Mouse (Mus musculus) retina, postnatal 7 days (tissue): ENCODE data around the gene Helz2.

Experiments used
- DNase-seq: peaks from one replicate; pipeline ENCODE4 v3.0.0-alpha.2; 2012; ENCODE audit warnings: low read depth, low spot score

Gene Helz2

DNA sequence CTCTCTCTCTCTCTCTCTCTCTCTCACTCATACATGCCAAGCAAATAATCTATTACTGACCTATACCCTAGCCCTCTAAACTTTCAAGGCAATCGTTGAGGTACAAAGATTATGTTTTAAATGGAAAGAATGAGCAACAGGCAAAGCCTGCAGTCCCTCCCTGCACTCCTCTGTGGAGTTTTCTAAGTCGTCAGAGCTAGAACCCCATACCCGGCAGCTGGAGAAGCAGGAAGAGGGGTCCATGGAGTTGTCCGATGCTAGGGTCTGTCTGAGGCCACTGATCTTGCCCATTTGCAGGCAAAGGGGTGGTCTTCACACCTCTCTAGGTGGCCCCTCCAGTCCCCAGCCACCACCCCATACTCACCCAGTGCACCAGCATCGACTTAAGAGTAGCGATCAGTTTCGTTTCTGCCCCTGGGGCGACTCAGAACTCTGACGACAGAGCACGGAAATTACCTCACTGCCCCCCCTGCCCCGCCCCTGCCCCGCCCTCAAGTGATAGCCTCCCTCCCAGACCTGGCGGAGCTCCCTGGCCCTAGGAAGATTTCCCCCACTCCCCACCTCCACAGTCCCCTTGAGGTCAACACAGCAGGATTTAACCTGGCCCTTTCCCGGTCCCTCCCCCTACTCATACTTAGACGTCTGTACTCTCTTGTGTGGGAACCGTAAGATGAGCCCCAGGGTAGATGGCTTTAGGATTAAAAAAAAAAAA, at the start of gene Helz2:
TSS of gene Helz2 (minus strand) at position 426 of the 712 bp plus-strand sequence.
- no peak for DNase-seq

- DNase-seq, result no peak
These were observed 49.1 kb upstream of the Helz2 start for GRCm38 (mm10) chr2:181290937-181291336.

DNA sequence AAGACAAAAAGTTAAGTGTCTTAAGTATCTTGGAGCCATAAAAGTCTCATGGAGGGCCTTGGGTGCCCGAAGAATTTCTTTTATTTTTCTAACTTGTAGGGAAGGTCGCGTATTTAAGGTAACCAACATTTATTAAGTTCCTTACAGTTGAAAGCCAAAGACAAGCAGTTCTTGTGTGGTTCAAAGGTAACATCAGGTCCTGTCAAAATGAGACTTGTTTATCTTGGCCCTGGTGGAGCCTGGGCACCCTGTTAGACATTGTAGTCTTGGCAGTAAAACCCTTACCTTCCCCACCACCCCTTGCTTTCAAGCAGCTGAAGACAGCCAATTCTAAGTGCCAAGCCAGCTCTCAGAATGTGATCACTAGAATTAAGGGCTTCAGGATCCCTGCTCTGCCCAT, 46.9 kb upstream of the Helz2 start:
- DNase-seq, result no peak

DNA sequence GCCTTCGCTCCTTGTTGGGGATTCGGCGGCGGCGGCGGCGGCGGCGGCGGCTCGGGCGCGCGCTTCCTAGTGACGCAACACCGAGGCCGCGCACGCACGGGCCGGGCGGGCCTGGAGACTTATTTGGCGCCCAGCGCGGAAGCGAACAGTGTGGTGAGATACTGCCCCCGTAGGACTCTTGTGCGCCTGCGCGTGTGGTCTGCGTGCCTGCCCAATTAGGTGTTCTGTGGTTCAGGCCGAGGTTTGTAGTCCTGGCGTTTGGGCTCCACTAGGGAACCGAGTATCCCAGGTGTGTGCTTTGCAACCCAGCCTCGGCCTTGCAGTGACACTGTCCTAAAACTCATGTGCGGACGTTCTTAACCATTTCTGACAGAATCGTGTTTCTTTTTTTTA, 46.1 kb upstream of the Helz2 start, which contains the start of gene Gmeb2:
TSS of gene Gmeb2 (minus strand) at position 78 of the 393 bp plus-strand sequence.
- DNase-seq, result peak; percentile 90

DNA sequence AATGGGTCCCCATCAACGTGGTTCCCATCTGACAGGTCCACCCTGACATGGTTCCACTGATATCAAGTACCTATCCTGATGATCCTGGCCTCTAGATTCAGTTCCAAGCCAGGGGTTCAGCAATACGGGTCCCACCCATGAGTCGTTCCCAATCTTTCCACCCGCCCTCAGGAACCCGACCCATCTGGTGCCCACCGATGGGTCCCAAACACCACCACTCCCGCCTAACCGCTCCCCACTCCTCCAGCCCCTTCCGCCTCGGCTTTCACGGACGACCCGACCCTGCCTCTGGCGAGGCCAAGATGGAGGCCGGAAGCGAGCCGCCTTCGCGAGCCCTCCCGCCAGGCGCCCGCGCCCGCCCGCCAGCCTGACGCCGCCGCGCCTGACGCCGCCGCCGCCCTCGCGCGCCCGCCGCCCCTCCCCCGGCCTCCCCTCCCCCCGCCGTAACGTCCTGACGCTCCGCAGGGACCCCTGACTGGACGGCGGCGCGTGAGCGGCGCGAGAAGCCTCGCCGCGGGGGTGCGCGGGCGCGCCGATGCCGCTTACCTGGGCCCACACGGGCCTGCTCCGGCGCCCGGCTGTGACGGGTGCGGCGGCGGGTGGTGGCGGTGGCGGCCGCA, 45.6 kb upstream of the Helz2 start:
- DNase-seq, result peak; percentile 74

DNA sequence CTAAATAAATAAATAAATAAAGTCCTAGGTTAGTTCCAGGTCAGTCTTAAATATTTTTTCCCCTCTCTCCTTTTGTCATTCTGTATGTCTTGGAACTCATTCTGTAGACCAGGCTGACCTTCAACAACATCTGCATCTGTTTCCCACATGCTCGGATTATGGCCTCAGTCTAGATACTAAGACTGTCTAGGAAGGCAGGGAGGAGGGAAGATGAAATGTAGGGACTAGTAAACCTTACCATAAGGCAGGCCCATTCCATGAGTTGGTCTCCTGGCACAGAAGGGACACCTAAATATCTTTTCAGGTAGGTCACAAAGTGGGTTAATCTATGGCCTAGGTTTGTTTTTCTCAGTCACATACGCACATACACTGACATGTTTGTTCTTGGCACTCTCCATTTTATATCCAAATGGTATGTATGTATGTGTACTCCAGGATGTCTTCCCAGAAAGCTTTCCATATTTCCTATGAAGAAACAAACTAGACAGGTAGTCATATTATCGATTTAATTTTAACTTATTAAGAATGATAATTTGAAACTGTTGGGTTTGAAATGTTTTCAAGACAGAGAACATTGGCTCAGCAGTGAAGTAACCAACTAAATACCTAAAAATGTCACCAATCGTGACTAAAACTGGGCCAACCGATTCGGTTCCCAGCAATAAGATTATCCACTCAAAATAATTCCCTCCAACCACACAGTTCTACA, 45.0 kb upstream of the Helz2 start:
- DNase-seq, result no peak

DNA sequence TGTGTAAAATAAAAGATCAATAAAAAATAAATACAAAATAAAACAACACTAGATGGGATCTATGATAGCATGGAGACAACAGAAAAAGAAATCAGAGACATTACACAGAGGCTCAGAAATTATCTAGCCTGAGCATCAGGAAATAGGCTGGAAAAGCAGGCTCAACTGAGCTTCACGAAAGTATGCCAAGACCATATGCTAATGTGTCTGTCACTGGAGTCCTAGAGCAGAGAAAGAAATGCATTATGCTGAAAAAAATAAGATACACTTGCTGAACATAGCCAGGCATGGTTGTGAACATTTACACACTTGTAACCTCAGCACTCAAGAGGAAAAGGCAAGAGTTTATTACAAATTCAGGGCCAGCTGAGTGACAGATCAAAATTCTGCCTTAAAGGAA, 38.1 kb upstream of the Helz2 start:
- no peak for DNase-seq

DNA sequence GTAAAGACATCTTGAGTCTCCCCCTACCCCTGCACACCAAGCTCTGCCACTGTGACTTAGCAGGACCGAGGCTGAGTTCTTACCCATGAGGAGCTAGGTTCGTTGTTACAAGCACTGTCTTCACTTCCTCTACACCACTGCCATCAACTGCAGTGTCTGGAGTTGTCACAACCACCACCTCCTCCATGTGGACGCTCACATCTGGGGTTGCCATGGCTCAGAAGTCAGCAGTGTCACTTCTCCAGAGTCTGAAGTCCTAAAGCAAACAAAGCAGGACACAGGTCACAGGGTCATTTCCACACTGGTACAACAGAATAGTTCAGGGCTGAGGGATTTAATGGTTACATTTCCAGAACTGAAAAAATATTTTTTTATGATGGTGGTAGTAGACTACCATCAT, 36.0 kb upstream of the Helz2 start:
- no peak for DNase-seq

DNA sequence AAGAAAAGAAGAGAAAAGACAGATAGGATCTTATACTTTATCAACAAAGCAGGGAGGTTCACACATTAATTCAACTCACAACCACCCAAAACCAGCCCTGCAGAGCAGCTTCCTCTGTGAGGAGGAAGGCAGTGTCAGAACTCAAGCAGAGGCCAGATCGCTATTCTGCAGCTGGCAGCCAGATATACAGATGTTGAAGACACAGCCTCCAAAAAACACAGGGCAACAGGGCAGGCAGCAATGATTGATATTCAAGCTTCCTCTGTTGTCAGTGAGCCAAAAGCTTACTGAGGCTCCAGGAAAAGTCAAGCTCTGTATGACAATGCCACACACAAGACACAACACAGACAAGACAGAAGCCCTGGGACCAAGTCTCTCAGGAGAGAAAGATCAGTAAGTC, 34.9 kb upstream of the Helz2 start:
- DNase-seq, result no peak

DNA sequence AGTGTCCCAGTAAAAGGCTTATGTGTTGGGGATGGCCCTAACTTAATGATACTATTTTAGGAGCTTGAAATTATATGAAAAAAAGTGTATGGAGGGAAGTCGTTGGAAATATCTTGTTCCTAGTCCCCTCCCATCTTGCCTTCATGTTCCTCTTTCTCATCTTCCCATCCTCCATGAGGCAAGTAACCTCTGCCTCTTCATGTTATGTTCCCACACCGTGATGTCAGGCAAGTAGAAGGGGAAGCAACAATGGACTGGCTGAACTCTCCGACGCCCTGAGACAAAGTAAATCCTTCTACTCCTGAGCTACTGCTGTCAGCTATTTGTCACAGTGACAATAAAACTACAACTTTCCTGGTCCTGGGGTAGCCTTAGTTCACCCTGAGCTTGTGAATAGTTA, 32.8 kb upstream of the Helz2 start:
- DNase-seq, result no peak

DNA sequence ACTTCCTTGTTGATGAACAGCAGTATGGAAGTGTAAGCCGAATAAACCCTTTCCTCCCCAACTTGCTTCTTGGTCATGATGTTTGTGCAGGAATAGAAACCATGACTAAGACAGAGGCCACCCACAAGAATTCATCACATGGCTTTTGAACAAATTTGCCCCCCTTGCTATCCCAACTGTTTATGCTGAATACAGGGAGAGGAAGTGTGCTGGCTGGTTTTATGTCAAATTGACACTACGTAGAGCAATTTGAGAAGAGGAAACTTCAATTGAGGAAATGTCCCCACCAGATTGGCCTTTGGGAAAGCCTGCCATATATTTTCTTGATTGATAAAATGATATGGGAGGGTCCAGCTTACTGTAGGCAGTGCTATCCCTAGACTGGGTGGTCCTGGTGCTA, 32.0 kb upstream of the Helz2 start:
- DNase-seq, result no peak

DNA sequence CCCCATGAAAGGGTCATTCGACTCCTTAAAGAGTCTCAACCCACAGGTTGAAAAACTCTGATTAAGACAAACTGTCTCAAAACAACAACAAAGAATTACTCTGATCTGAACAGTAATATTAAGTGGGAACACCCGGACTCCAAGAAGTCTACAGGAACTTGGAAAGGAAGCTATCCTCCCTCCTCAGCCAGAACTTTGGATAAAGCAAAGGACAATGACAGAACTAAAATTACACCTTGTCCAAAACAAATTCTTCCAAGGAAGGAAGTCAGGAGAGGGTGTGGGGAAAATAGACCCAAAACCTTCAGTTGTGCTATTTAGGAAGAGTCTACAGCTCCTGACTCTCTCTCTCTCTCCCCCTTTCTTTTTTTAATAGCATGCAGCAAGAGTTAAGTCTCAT, 30.3 kb upstream of the Helz2 start:
- DNase-seq, result no peak

DNA sequence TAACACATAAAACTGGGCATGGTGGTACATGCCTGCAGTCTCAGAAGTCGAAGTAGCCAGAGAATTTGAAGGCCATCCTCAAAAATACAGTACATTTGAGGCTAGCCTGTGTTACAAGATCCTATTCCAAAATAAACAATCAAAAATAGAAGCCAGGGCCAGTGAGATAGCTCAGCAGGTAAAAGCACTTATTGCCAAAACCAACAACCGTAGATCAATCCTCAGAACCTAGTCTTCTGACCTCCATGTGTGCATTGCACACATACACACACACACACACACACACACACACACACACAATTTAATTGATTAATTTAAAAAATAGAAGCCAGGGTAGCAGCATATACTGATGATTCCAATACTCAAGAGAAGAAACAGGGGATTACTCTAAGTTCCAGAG, 25.0 kb upstream of the Helz2 start:
- DNase-seq, result no peak

DNA sequence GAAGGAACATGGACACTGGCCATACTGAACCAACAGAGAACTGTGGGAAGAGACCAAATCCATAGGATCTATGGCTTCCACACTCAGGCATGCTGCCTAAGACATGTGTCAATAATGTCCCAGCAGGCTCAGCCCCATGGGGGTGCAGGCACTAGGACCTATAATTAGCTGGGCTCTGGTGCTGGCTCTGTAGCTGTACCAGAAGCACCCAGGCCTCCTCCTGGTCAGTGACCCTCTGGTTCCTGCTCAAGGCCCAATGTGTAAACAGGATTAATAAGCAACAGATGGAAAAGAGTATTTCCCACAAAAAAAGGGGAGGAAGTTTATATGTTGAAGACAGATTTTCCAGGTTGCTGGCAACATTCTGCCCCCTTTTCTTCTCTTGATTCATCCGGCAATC, 11.4 kb upstream of the Helz2 start:
- no peak for DNase-seq

DNA sequence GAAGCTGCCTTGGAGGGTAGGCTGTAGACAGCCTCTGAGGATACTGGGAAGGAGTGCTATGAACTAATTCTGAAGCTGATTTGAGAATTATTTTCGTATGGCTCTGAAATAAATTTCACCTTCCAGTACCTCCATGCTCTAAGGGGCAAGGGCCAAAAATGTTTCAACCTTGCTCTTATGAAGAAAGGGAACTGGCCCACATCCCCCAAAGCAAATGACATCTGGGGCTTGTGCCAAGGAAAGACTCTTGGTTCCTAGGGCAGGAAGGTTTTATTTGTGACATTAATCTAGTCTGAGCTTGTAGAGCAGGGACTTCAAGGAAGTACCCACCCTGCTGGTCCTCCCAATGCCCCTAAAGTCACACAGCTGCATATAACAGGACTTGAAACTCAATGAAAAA, 10.0 kb upstream of the Helz2 start:
- no peak for DNase-seq

- DNase-seq, result no peak
These were observed 7.4 kb upstream of the Helz2 start for GRCm38 (mm10) chr2:181249217-181249616.

DNA sequence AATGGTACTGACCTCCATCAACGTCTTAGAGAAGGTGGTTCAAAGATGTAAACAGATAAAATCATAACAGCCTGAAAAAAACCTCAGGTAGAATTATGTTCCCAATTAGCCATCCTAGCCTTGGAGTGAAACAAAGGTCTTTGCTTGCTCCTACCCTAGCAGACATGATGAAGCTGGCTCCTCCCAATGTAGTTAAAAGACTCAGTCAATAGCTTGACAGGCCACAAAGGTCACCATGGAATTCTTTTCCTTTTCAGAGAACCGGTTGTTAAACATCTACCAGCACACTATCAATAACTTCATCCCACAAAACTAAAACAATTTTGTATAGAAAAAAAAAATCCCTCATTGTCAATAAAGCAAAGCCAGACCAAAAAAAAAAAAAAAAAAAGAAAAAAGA, 3.2 kb upstream of the Helz2 start:
- no peak for DNase-seq

GRCm38 (mm10) chr2:181243706-181244394, 2.0 kb upstream of the Helz2 start:
- DNase-seq, result no peak

DNA sequence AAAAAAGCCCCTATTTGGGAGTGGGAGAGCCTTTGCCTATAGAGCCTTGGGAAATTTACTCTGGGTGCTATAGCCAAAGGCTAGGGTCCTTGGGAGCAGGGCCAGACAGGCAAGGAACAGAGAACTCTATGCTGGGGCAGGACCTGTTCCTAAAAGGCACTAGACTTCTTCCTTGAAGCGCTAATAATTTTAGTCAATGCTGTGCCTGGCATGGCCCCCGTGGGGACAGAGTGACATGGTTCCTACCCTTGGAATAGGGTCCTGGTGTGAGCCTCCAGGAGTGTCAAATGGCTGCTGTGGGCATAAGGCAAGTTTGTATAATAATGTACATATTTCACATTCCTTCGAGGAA, 463 bp upstream of the Helz2 start:
- no peak for DNase-seq

GRCm38 (mm10) chr2:181240806-181241440, 904 bp downstream of the Helz2 start:
- DNase-seq, result no peak

- no peak for DNase-seq
These were observed 2.6 kb downstream of the Helz2 start for GRCm38 (mm10) chr2:181239261-181239660.

- no peak for DNase-seq
These were observed 3.0 kb downstream of the Helz2 start for GRCm38 (mm10) chr2:181238861-181239260.
